Mouse (Mus musculus) liver, adult 2 months (tissue): ENCODE measurements around the gene Myo1g.

Experiments
- CTCF ChIP-seq: fragments of 200-500 bp; IDR thresholded peaks from 2 replicates; pipeline ENCODE4 v1.5.1; 2011; ENCODE audit warnings: low read depth, low read length, control low read depth
- POLR2A ChIP-seq: fragments of 200-500 bp; IDR thresholded peaks from 2 replicates; pipeline ENCODE4 v1.6.1; 2011; ENCODE audit warnings: low read length, control low read depth; ENCODE audit not compliant: insufficient read depth; ENCODE audit errors: extremely low read depth

- TF ChIP-seq CTCF: no peak
- no peak for TF ChIP-seq POLR2A
These were observed 1.2 kb downstream of the Myo1g start for GRCm38 (mm10) chr11:6519491-6520033.
